Mouse (Mus musculus): ENCODE results near the gene Ppp1r21. TPM values are rescaled to one million over a fixed set of nuclear protein-coding genes. Genes with fewer than 3 reads are reported as not detected.

Ppp1r21 gene
- 27.6 and 28.3 TPM in 2 replicates for polyA plus RNA-seq (2015; fragmentation: Nextera tagmentation; extraction: Ambion mirVana)

DNA sequence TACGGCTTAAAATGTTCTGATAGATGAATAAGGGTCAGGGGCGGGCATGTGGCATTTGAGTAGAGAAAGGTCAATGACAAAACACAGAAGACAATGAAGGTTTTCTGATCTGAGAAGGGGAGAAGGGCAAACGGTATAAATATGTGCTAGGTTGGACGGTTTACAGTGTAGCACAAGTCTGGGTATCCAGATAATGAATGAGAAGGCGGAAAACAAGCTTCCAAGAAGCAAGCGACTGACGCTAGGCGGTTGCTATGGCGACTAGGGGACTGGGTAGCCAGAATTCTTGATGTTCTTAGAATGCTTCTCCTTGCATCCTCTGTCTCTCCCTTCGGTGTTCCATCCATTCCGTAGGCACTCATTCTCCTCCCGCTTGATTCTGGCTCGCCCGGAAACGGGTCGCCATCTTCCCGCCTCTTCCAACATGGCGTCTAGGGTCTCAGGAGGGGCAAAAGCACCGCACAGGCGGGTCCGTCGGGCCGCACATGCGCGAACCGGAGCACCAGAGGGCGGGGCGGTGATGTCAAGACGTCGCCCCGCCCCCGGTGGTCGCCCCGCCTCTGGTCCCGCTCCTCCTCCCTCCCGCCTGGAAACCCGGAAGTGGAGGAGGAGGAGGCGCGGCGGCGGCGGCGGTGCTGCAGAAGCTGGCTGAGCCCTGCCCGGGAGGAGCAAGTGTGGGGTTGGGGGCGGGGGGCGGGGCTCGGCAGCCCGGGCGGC is at the start of gene Ppp1r21:
Gene Ppp1r21, plus strand, starts transcription at position 600 of the 717 bp plus-strand sequence.
- Histone ChIP-seq H3K4me2 (ENCODE audit: low read length) (peak within 1 kb of the TSS; percentile 72), H3K27me3 (ENCODE audit: insufficient read depth, low read length) (no peaks in the 10 kb centered on the region), H3K27ac (peak within 1 kb of the TSS; percentile 54), H3K9me3 (replicated peaks; ENCODE audit: low read length) (no peaks in the 10 kb centered on the region), H3K9ac (ENCODE audit: low read depth, low read length) (peak within 1 kb of the TSS; percentile 67), H3K36me3 (ENCODE audit: insufficient read depth, low read length) (no peaks in the 10 kb centered on the region), H3K4me1 (replicated peaks; ENCODE audit: insufficient read depth, low read length) (no peaks in the 10 kb centered on the region; the same call in 1 of the 2 replicates), H3K4me3 (replicated peaks; ENCODE audit: low read depth, low read length) (peak within 1 kb of the TSS; percentile 56)
- DNase-seq (ENCODE audit: low spot score) (peak; percentile 98), ATAC-seq (replicated peaks; ENCODE audit: low FRiP score, low read depth) (peak; percentile 97)
- TF ChIP-seq CTCF (IDR thresholded peaks at IDR 0.05; ENCODE audit: low read depth), result peak; percentile 23; the same call in 1 of the 2 replicates
- WGBS, result 7% methylated on average over 42 of the region's 49 CpGs

DNA sequence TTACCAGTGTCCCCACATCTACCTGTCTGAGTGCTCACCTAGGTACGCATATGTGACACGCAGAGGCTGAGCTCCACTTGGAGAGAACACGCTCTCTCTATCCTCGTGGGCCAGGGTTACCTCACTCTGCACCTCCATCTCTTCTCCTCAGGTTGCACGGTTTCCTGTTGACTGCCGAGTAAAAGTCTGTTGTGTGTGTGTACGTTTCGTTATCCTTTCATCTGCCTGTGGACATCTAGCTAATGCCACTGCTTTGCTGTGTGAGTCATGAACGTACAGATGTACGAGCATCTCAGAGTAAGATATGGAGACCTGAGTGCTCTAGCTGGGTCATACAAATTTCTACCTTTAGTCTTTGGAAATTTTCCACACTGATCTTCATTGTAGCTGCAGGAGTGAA is 49.5 kb upstream of the Ppp1r21 start:
- TF ChIP-seq CTCF (IDR thresholded peaks at IDR 0.05; ENCODE audit: low read depth), result no peak
- Histone ChIP-seq H3K4me1 (replicated peaks; ENCODE audit: insufficient read depth, low read length) (no peaks in the 10 kb centered on the region), H3K9me3 (replicated peaks; ENCODE audit: low read length) (no peaks in the 10 kb centered on the region), H3K9ac (ENCODE audit: low read depth, low read length) (no peak overlapping the region), H3K4me3 (replicated peaks; ENCODE audit: low read depth, low read length) (no peak overlapping the region), H3K27ac (no peak overlapping the region), H3K36me3 (ENCODE audit: insufficient read depth, low read length) (no peaks in the 10 kb centered on the region), H3K4me2 (ENCODE audit: low read length) (no peak overlapping the region), H3K27me3 (ENCODE audit: insufficient read depth, low read length) (no peaks in the 10 kb centered on the region)
- no peak for ATAC-seq (replicated peaks; ENCODE audit: low FRiP score, low read depth)
- no peak for DNase-seq (ENCODE audit: low spot score)
- 91% methylated on average over 10 of the region's 10 CpGs for WGBS

DNA sequence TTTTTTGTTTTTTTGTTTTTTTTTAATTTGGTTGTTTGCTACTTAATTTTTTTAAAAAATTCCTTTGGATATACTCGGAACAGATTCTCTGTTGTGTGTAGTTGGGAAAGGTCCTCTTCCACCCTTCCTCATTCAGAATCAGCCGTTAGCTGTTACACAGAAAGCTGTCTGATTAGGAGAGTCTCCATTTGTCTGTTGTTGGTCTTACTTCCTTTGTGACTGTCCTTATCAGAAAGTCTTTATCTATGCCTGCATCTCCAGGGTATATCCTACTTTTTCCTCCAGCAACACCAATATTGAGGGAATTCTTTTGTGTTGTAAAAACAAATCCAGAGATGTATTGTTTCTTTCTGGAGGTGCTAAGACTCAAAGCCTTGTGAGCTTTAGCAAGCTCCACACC is 48.9 kb upstream of the Ppp1r21 start:
- Histone ChIP-seq H3K27ac (no peak overlapping the region), H3K9me3 (replicated peaks; ENCODE audit: low read length) (no peaks in the 10 kb centered on the region), H3K4me3 (replicated peaks; ENCODE audit: low read depth, low read length) (no peak overlapping the region), H3K27me3 (ENCODE audit: insufficient read depth, low read length) (no peaks in the 10 kb centered on the region), H3K9ac (ENCODE audit: low read depth, low read length) (no peak overlapping the region), H3K4me2 (ENCODE audit: low read length) (no peak overlapping the region), H3K36me3 (ENCODE audit: insufficient read depth, low read length) (no peaks in the 10 kb centered on the region), H3K4me1 (replicated peaks; ENCODE audit: insufficient read depth, low read length) (no peaks in the 10 kb centered on the region)
- TF ChIP-seq CTCF (IDR thresholded peaks at IDR 0.05; ENCODE audit: low read depth), result no peak
- DNase-seq (ENCODE audit: low spot score) (no peak), ATAC-seq (replicated peaks; ENCODE audit: low FRiP score, low read depth) (no peak)
- 90% methylated on average over 2 of the region's 2 CpGs for WGBS

DNA sequence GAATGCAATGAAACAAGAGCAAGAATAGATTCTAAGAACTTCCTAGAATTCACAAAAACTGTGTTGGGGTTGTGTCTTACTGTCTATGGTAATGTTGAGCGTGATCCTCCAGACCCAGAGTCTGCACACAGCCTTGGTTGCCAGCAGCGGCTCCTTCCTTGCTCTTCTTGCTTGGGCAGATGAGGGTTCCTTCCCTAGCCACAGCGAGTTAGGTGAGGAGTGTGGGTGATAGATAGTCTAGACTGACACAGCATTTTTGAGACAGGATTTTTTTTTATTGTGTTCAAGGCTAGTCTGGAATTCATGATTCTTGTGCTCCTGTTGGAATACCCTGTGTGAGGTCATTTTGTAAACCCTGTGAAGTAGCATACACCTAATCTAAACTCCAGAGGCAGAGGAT is 48.3 kb upstream of the Ppp1r21 start:
- no peak for TF ChIP-seq CTCF (IDR thresholded peaks at IDR 0.05; ENCODE audit: low read depth)
- Histone ChIP-seq H3K36me3 (ENCODE audit: insufficient read depth, low read length) (0 out of 2 replicates have a peak, but pooled peaks cover 3% of the 10 kb centered on the region), H3K27me3 (ENCODE audit: insufficient read depth, low read length) (no peaks in the 10 kb centered on the region), H3K9ac (ENCODE audit: low read depth, low read length) (no peak overlapping the region), H3K9me3 (replicated peaks; ENCODE audit: low read length) (no peaks in the 10 kb centered on the region), H3K4me3 (replicated peaks; ENCODE audit: low read depth, low read length) (no peak overlapping the region), H3K4me2 (ENCODE audit: low read length) (no peak overlapping the region), H3K27ac (no peak overlapping the region), H3K4me1 (replicated peaks; ENCODE audit: insufficient read depth, low read length) (no peaks in the 10 kb centered on the region)
- ATAC-seq (replicated peaks; ENCODE audit: low FRiP score, low read depth), result no peak
- 96% methylated on average over 3 of the region's 3 CpGs for WGBS
- DNase-seq (ENCODE audit: low spot score), result no peak

DNA sequence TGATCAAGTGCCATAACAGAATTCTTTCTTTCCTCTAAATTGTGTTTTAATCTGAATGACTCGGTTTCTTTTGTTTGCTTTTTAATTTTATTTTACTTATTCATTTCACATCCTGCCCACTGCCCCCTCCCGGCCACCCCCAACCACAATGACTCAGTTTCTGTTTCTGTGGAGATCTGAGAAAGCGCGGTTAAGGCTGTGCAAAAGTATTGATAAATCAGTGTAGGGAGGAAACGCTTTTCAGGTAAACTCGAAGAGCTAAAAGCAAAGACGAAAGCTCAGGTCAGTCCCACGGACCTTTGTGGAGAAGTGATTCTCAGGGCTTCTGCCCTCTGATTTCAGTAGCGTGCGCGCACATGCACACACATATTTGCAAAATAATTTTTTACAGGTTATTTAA is 45.4 kb upstream of the Ppp1r21 start:
- Histone ChIP-seq H3K4me1 (replicated peaks; ENCODE audit: insufficient read depth, low read length) (no peaks in the 10 kb centered on the region), H3K9me3 (replicated peaks; ENCODE audit: low read length) (no peaks in the 10 kb centered on the region), H3K27me3 (ENCODE audit: insufficient read depth, low read length) (no peaks in the 10 kb centered on the region), H3K4me2 (ENCODE audit: low read length) (no peak overlapping the region), H3K36me3 (ENCODE audit: insufficient read depth, low read length) (0 out of 2 replicates have a peak, but pooled peaks cover 6% of the 10 kb centered on the region), H3K4me3 (replicated peaks; ENCODE audit: low read depth, low read length) (no peak overlapping the region), H3K27ac (no peak overlapping the region), H3K9ac (ENCODE audit: low read depth, low read length) (no peak overlapping the region)
- no peak for DNase-seq (ENCODE audit: low spot score)
- ATAC-seq (replicated peaks; ENCODE audit: low FRiP score, low read depth), result no peak
- TF ChIP-seq CTCF (IDR thresholded peaks at IDR 0.05; ENCODE audit: low read depth), result no peak
- 93% methylated on average over 11 of the region's 11 CpGs for WGBS

DNA sequence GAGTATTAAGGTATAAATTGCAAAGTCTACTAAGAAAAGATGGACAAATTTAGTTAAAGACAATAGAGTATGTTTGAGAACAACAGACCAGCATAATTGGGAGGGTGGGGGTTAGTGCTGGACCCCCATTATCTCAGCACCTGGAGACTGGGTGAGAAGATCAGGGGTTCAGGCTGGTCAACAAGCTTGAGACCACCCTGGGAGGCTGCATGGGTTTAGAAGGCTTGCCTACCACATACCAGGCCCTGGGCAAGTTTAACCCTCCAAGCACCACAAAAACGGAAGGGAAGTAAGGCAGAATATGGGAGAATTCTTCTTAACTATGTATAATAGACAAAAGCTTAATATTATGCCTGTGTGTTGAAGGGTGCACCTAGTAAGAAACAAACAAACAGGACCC is 45.0 kb upstream of the Ppp1r21 start:
- Histone ChIP-seq H3K27me3 (ENCODE audit: insufficient read depth, low read length) (no peaks in the 10 kb centered on the region), H3K36me3 (ENCODE audit: insufficient read depth, low read length) (0 out of 2 replicates have a peak, but pooled peaks cover 6% of the 10 kb centered on the region), H3K27ac (no peak overlapping the region), H3K4me2 (ENCODE audit: low read length) (no peak overlapping the region), H3K9ac (ENCODE audit: low read depth, low read length) (no peak overlapping the region), H3K9me3 (replicated peaks; ENCODE audit: low read length) (no peaks in the 10 kb centered on the region), H3K4me3 (replicated peaks; ENCODE audit: low read depth, low read length) (no peak overlapping the region), H3K4me1 (replicated peaks; ENCODE audit: insufficient read depth, low read length) (no peaks in the 10 kb centered on the region)
- TF ChIP-seq CTCF (IDR thresholded peaks at IDR 0.05; ENCODE audit: low read depth), result no peak
- ATAC-seq (replicated peaks; ENCODE audit: low FRiP score, low read depth) (no peak), DNase-seq (ENCODE audit: low spot score) (no peak)
- 94% methylated on average over 1 of the region's 1 CpGs for WGBS

Data from kidney, postnatal 0 days (tissue).